Mouse (Mus musculus) right cerebral cortex, postnatal 10 days (tissue): ENCODE measurements at regions not wholly inside any gene's neighbourhood (a gene's known extent, or its start where the extent isn't known, plus 50 kb on each side); places are given as distances from the start of the nearest gene placed in this dataset.

ENCODE experiments used
- DNase-seq, 2 experiments: peaks; one replicate each; pipeline ENCODE4 v3.0.0; 2021; ENCODE audit warnings: low spot score in 2 of 2

DNA sequence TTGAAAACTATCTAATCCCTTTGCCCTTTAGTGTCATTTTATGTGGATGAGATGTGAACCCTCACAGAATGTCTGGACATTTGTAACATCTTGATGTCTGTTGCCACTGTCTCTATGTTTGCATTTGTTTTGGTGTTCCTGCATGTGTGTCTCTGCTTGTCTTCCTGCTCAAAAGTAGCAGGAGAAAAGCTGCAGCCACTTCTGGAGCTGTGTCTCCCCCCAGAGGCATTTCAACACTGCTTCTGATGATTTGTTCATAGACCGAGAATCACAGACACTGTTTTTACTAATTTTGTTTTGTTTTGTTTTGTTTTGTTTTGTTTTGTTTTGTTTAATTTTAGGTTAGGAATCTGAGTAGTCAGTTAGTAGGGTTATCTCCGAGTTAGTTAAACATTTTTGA lies 883.8 kb downstream of the Gbe1 start:
- DNase-seq, result peak; percentile 66 to 67

- DNase-seq, result peak; percentile 44 to 49
Observed at GRCm38 (mm10) chr16:71208806-71209205, 895.1 kb downstream of the Gbe1 start.

GRCm38 (mm10) chr16:71224469-71224868 lies 910.7 kb downstream of the Gbe1 start:
- DNase-seq, result no peak

GRCm38 (mm10) chr16:71230104-71230653 lies 916.4 kb downstream of the Gbe1 start:
- no peak for DNase-seq

- DNase-seq, result no peak
Observed at GRCm38 (mm10) chr16:71243065-71243464, 929.3 kb downstream of the Gbe1 start.

DNA sequence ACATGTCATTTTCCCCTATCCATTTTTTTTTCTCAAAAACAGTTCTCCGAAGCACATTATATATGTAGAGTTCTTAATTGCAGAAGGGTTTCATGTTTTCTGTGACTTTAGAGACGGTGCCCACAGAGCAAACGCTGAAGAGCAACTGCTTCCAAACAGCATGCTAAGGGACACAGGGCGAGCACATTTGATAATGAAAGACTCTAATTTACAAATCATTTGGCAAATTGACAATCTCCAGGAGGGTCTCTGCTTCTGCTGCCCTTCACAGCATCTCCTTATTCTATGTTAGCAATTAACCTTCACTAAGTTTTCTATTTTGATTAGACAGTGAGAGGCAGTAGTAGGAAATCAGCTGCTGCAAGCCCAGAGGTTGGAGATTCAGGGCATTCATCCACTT lies 929.7 kb downstream of the Gbe1 start:
- DNase-seq, result no peak

GRCm38 (mm10) chr16:71247516-71248139 lies 933.9 kb downstream of the Gbe1 start:
- peak; percentile 82 to 91 for DNase-seq

DNA sequence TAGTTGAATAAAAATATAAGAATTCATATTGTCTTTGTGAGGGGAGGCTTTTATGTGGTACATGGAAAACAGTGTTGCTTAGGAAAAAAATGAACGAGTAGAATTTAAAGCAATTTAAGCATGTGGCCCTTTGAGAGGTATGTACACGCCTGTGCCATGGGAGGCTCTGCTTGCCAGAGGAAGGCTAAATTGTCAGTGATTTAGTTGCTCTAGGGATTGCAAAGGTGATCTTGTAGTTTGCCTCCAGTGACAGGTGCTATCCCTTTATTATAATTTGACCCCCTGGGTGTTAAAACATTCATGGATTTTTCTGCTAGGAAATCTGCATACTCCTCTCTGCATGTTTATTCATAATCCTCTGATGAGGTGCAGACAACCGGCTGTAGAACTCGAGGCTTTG lies 942.0 kb downstream of the Gbe1 start:
- no peak for DNase-seq

GRCm38 (mm10) chr16:71256175-71256574 lies 942.4 kb downstream of the Gbe1 start:
- peak in 1 of 2 experiments; percentile 24 for DNase-seq

GRCm38 (mm10) chr16:71267191-71267590 lies 953.4 kb downstream of the Gbe1 start:
- no peak for DNase-seq
